Mouse (Mus musculus): ENCODE measurements around the gene Cyb5rl. TPM values are rescaled to one million over a fixed set of nuclear protein-coding genes. Genes with fewer than 3 reads are reported as not detected.

Cyb5rl gene
- total RNA-seq, 2 experiments from 2014 or later, result 7.8 TPM

Other genes starting within 250 kb of the Cyb5rl start
- gene Ssbp3, start 156.3 kb upstream of the Cyb5rl start, total RNA-seq (2021), result 100 to 1,000 TPM; 158 to 189 TPM
- 10 to 100 TPM; 56.7 to 58.7 TPM for gene Mrpl37, start 120 bp upstream of the Cyb5rl start, total RNA-seq (2021)
- gene Cdcp2, start 29.9 kb downstream of the Cyb5rl start, total RNA-seq (2021), result not detected
- gene Tmem59, start 111.4 kb downstream of the Cyb5rl start, total RNA-seq (2021), result 100 to 1,000 TPM; 224 to 234 TPM
- 10 to 100 TPM; 17.2 to 17.3 TPM for gene Tceanc2, start 112.1 kb downstream of the Cyb5rl start, total RNA-seq (2021)
- not detected for gene Ldlrad1, start 142.2 kb downstream of the Cyb5rl start, total RNA-seq (2021)
- 10 to 100 TPM; 35.7 to 37.7 TPM for gene Lrrc42, start 186.5 kb downstream of the Cyb5rl start, total RNA-seq (2021)
- 10 to 100 TPM; 21.8 to 23.0 TPM for gene Hspb11, start 186.6 kb downstream of the Cyb5rl start, total RNA-seq (2021)
- not detected for gene Dio1, start 240.2 kb downstream of the Cyb5rl start, total RNA-seq (2021)
- gene Yipf1, start 247.4 kb downstream of the Cyb5rl start, total RNA-seq (2021), result 10 to 100 TPM; 54.9 to 58.4 TPM